14 mouse cellular contexts compared by ENCODE assay signal in genomic region chr4:120953667-120954066, GRCm38 (mm10).
"Had no signal": no experiment of that assay in that cellular context is flagged by ENCODE, and none has a peak within 500 bp of the region (broad histone marks: within the 10 kb centered on the region; RNA-seq: fewer than 3 reads in every experiment).

No protein-coding gene starts in this region.

- H3K4me2 ChIP-seq: intestine, embryonic 15.5 days; kidney, embryonic 15.5 days; limb, embryonic 13.5 days; neural tube, embryonic 12.5 days had no signal

- H3K9me3 ChIP-seq: intestine, embryonic 15.5 days; kidney, embryonic 15.5 days; limb, embryonic 13.5 days; neural tube, embryonic 12.5 days had no signal

- H3K27ac ChIP-seq: intestine, embryonic 15.5 days; kidney, embryonic 15.5 days; limb, embryonic 13.5 days; neural tube, embryonic 12.5 days had no signal

- H3K4me1 ChIP-seq: intestine, embryonic 15.5 days had no signal

- H3K9ac ChIP-seq: intestine, embryonic 15.5 days; kidney, embryonic 15.5 days; limb, embryonic 13.5 days; neural tube, embryonic 12.5 days had no signal

- H3K36me3 ChIP-seq: intestine, embryonic 15.5 days; kidney, embryonic 15.5 days; limb, embryonic 13.5 days; neural tube, embryonic 12.5 days had no signal

- H3K27me3 ChIP-seq: intestine, embryonic 15.5 days; kidney, embryonic 15.5 days; limb, embryonic 13.5 days; neural tube, embryonic 12.5 days had no signal

- ATAC-seq: intestine, embryonic 15.5 days; lung, postnatal 0 days had no signal

- H3K4me3 ChIP-seq: intestine, embryonic 15.5 days; kidney, embryonic 15.5 days; limb, embryonic 13.5 days; neural tube, embryonic 12.5 days had no signal

- DNase-seq: kidney, adult 2 months; kidney, postnatal 14 days; left cerebral cortex, postnatal 4 days; lung, adult 2 months; lung, postnatal 36 days; midbrain, embryonic 14.5 days; retina, postnatal 1 day; right cerebral cortex, postnatal 14 days; thymus, postnatal 4 days had no signal
